Mouse (Mus musculus) neutrophil, adult 83 days (primary cell): ENCODE data around the gene Stk17b. TPM values are rescaled to one million over a fixed set of nuclear protein-coding genes. Genes with fewer than 3 reads are reported as not detected.

ENCODE experiments used
- total RNA-seq, 2 experiments: library from RNA; stranded (reverse); gene quantifications; one replicate each; pipeline ENCODE4 v1.2.4; 2023

The Stk17b gene
- 100 to 1,000 TPM; 204 to 302 TPM for total RNA-seq

GRCm38 (mm10) chr1:53784721-53785418 lies at the start of gene Stk17b:
Stk17b (minus strand) TSS chr1:53785224.

GRCm38 (mm10) chr1:53706431-53707361 lies 78.3 kb downstream of the Stk17b start, which contains the start of gene Dnah7a:
Dnah7a (minus strand) TSS chr1:53706784.

Other genes with a start within 250 kb of the Stk17b start
- gene Dnah7a, start 78.4 kb downstream of the Stk17b start, total RNA-seq, result under 1 TPM; 0.04 to 0.15 TPM